Mouse (Mus musculus) liver, embryonic 15.5 days (tissue): ENCODE results near the gene Cldn16. TPM values are rescaled to one million over a fixed set of nuclear protein-coding genes. Genes with fewer than 3 reads are reported as not detected.

Experiments
- polyA plus RNA-seq: library from polyadenylated mRNA; unstranded; fragments of >200 nt; fragmentation: Nextera tagmentation; extraction: Ambion mirVana; gene quantifications from 2 replicates; pipeline ENCODE4 v1.2.1, GENCODE M21; 2015

Gene Cldn16
- polyA plus RNA-seq, 1 experiment from 2014 or later, result not detected

Other genes with a start within 250 kb of the Cldn16 start
- gene Cldn1, start 91.3 kb upstream of the Cldn16 start, polyA plus RNA-seq, result 67.2 and 83.3 TPM in 2 replicates
- gene Tmem207, start 63.6 kb downstream of the Cldn16 start, polyA plus RNA-seq, result not detected in 2 replicates
- gene Il1rap, start 118.6 kb downstream of the Cldn16 start, polyA plus RNA-seq, result 1.8 and 1.9 TPM in 2 replicates